Mouse (Mus musculus) forebrain, embryonic 16.5 days (tissue): ENCODE measurements around the gene Cdk2ap2. TPM values are rescaled to one million over a fixed set of nuclear protein-coding genes. Genes with fewer than 3 reads are reported as not detected.
"Not testable (repeated sequence)": the region's sequence is repeated elsewhere in the genome, so short reads cannot be mapped to it uniquely, and the experiment has no call there.

Source experiments
- ATAC-seq: fragments of 200-750 bp; cut with Nextera tagmentation; 2 replicates; pipeline ENCODE4 v1.8.0; 2017; ENCODE audit warnings: mild to moderate bottlenecking, moderate library complexity
- H3K27ac ChIP-seq: fragments of 300-500 bp; sonication (generic); 2 replicates; pipeline ENCODE4 v1.5.1; 2014; ENCODE audit warnings: low read length, control low read depth
- H3K27me3 ChIP-seq: fragments of 300-500 bp; sonication (generic); replicated peaks from 2 replicates; pipeline ENCODE4 v1.6.1; 2014; ENCODE audit warnings: low read length; ENCODE audit not compliant: control insufficient read depth, insufficient read depth
- H3K36me3 ChIP-seq: fragments of 300-500 bp; sonication (generic); 2 replicates; pipeline ENCODE4 v1.6.1; 2014; ENCODE audit not compliant: control insufficient read depth, insufficient read depth
- H3K4me1 ChIP-seq: fragments of 300-500 bp; sonication (generic); replicated peaks from 2 replicates; pipeline ENCODE4 v1.6.1; 2014; ENCODE audit warnings: low read length; ENCODE audit not compliant: control insufficient read depth, insufficient read depth
- H3K4me2 ChIP-seq: fragments of 300-500 bp; sonication (generic); 2 replicates; pipeline ENCODE4 v1.6.1; 2014; ENCODE audit warnings: mild to moderate bottlenecking, low read length, control low read depth
- H3K4me3 ChIP-seq: fragments of 300-500 bp; sonication (generic); replicated peaks from 2 replicates; pipeline ENCODE4 v1.5.1; 2014; ENCODE audit warnings: mild to moderate bottlenecking, low read length, control low read depth
- H3K9ac ChIP-seq: fragments of 300-500 bp; sonication (generic); replicated peaks from 2 replicates; pipeline ENCODE4 v1.6.1; 2014; ENCODE audit warnings: low read depth, low read length, control low read depth
- H3K9me3 ChIP-seq: fragments of 300-500 bp; sonication (generic); 2 replicates; pipeline ENCODE4 v1.6.1; 2016; ENCODE audit warnings: low read length; ENCODE audit not compliant: control insufficient read depth
- WGBS: fragments of 180-500 bp; shearing (Covaris S2); extraction: QIAGEN DNeasy Blood & Tissue Kit; methylation state at CpG from one replicate; pipeline ENCODE4 v1.1.7; 2014; 5-methylcytosine and 5-hydroxymethylcytosine counted together
- polyA plus RNA-seq: library from polyadenylated mRNA; unstranded; fragments of >200 nt; fragmentation: Nextera tagmentation; extraction: Ambion mirVana; gene quantifications from 2 replicates; pipeline ENCODE4 v1.2.1, GENCODE M21; 2015

The Cdk2ap2 gene
- polyA plus RNA-seq, 1 experiment from 2014 or later: 80.3 TPM

DNA sequence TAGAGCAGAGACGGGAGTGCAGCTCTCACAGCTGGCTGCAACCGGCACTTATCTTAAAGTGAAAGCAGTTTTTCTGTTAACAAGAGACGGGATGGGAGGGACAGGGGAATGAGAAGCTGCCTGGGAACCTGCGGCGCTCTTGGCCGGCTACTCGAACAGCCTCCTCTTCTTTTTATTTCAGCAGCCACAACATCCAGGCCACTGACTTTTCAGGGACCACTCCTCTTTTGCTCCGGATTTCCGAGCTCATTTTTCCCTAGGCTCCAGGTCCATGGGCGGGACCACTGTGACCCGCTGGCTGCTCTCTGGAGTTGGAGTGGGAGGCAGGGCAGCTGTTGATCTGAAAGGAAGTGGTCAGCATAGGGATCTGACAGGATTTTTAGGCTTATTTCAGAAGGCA is 32.5 kb upstream of the Cdk2ap2 start:
- H3K27me3 ChIP-seq: not testable (repeated sequence)
- 47% methylated on average over 4 of the region's 11 CpGs for WGBS

DNA sequence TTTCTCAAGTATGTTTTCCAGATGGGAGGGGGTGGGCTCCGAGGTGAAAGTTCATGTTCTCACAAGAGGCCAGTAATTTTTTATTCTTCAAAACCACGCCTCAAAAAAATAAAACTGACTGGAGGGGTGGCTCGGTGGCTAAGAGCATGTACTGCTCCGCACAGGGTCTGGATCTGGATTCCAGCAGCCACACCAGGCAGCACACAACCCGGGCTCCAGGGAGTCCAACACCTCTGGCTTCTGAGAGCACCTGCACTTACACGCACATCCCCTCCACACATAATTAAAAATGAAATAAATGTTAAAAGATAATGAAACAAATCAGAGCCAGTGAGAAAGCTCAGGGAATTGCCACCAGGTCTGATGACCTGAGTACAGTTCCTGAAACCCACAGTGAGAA is 30.7 kb upstream of the Cdk2ap2 start:
- H3K9me3 ChIP-seq: no peaks in the 10 kb centered on the region

More for the DNA sequence above, 32.5 kb upstream of the Cdk2ap2 start:
- H3K4me2 ChIP-seq, H3K36me3 ChIP-seq, H3K9ac ChIP-seq, H3K4me1 ChIP-seq, H3K9me3 ChIP-seq, H3K4me3 ChIP-seq, ATAC-seq, H3K27ac ChIP-seq: not testable (repeated sequence)

DNA sequence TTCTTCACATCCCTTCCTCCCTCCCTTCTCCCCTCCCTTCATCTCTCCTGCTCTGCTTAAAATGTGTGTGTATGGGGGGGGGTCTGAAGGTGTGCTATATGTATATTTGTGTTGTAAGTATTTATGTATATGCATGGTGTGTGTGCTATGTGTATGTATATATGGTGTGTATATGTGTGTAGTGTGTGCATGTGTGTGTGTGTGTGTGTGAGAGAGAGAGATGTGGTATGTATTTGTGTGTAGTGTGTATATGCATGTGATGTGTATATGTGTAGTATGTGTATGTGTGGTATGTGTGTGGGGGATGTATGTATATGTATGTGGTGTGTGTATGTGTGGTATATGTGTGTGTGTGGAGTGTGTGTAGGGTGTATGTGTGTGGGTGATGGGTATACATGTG is 30.1 kb upstream of the Cdk2ap2 start:
- H3K9me3 ChIP-seq: no peaks in the 10 kb centered on the region
- H3K36me3 ChIP-seq: no peaks in the 10 kb centered on the region
- H3K4me1 ChIP-seq: no peaks in the 10 kb centered on the region
- H3K27ac ChIP-seq: no peak overlapping the region
- H3K27me3 ChIP-seq: no peaks in the 10 kb centered on the region
- H3K9ac ChIP-seq: no peak overlapping the region
- no peak overlapping the region for H3K4me2 ChIP-seq
- ATAC-seq: no peak
- no peak overlapping the region for H3K4me3 ChIP-seq

More for the DNA sequence above, 30.7 kb upstream of the Cdk2ap2 start:
- 85% methylated on average over 6 of the region's 6 CpGs for WGBS
- Histone ChIP-seq H3K4me3 (no peak overlapping the region), H3K27me3 (no peaks in the 10 kb centered on the region), H3K27ac (no peak overlapping the region), H3K4me2 (no peak overlapping the region), H3K9ac (no peak overlapping the region), H3K36me3 (no peaks in the 10 kb centered on the region), H3K4me1 (no peaks in the 10 kb centered on the region)
- ATAC-seq: no peak

DNA sequence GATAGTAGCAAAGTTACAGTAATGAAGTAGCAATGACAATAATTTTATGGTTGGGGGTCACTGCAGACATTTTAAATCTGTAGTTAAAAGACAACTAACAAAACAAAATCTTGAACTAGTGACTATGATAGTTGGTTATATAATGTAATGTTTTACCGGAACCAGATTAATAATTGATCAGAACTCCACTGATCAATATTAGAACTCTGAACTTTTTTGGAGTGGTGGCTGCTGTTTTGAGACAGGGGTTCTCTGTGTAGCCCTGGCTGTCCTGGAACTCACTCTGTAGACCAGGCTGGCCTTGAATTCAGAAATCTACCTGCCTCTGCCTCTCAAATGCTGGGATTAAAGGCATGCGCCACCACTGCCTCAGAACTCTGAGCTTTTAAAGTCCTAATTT is 28.7 kb upstream of the Cdk2ap2 start:
- ATAC-seq, H3K36me3 ChIP-seq, H3K9me3 ChIP-seq, H3K4me2 ChIP-seq, H3K4me1 ChIP-seq, H3K27me3 ChIP-seq, H3K4me3 ChIP-seq, H3K9ac ChIP-seq, H3K27ac ChIP-seq: not testable (repeated sequence)
- WGBS: 91% methylated on average over 2 of the region's 2 CpGs

DNA sequence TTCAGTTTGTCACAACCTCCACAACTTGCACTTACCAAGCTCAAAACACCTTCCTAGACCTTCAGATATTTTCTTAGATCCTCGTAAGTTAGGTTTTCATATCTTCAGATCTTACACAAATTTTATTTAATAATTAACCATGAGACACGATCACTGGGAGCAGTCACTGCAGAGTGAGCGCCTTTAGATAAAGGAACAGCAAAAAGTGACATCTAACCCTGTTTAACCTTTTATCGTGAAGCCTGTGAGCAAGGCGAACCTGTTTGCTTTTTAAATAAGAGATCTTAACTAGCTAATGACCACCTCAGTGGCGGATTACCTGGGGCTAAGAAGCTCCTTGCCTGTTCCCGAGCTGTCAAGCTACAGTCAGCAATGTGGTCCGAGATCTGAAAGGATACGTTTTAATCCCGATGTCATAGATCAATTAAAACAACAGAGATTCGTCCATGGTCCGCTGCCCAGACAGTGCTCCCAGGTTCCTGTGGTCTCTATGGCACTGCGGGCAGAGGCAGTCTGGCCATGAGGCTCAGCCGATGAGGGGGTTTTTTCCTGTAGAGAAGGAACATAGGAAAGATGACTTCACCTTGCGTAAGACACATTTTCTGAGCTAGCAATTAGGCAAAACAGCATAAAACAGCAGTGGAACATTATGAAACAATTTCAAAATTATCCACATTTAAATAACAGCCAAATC is 28.1 kb upstream of the Cdk2ap2 start:
- Histone ChIP-seq H3K27ac (no peak overlapping the region), H3K4me1 (no peaks in the 10 kb centered on the region), H3K36me3 (no peaks in the 10 kb centered on the region), H3K9ac (no peak overlapping the region), H3K9me3 (no peaks in the 10 kb centered on the region), H3K4me2 (no peak overlapping the region), H3K4me3 (no peak overlapping the region), H3K27me3 (no peaks in the 10 kb centered on the region)
- ATAC-seq: no peak
- WGBS: 59% methylated on average over 15 of the region's 15 CpGs

DNA sequence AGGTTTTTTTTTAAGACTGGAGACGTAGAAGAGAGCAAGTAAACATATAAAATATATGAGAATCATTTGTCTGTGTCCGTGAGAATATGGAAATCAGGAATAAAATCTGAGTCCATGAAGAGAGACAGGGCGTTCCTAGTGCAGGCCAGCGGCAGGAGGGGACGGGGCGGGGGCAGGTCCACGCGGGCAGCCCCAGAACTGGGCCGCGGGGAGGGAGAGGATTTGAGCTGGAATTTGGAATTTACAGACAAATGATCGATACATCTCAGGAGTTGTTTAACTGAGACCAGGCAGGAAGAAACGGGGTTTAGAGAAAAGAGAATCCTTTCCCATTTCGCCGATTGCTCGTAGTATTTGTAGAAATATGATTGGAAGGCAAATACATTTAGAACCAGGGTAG is 26.7 kb upstream of the Cdk2ap2 start:
- 73% methylated on average over 15 of the region's 15 CpGs for WGBS
- Histone ChIP-seq H3K4me2 (no peak overlapping the region), H3K4me1 (no peaks in the 10 kb centered on the region), H3K27ac (no peak overlapping the region), H3K4me3 (no peak overlapping the region), H3K27me3 (no peaks in the 10 kb centered on the region), H3K36me3 (no peaks in the 10 kb centered on the region), H3K9me3 (no peaks in the 10 kb centered on the region), H3K9ac (no peak overlapping the region)
- no peak for ATAC-seq

DNA sequence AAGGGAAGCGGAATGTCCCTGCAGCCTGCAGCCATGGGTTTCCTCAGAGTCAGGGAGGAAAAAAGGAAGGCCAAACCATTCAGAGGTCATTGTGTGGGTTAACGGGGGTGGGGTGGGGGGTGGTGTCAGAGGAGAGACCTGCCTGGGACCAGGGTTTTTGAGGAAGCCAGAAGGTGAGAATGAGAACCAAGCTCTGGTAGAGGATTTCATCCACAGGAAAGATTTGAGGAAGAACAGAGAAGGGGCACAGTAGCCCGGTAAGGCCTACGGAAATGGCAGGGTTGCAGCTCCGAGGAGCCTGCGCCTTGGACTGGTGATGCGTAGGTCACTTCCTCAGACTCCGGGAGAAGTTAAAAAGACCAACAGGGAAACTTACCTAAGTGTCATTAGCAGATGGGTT is 26.2 kb upstream of the Cdk2ap2 start:
- Histone ChIP-seq H3K27me3 (no peaks in the 10 kb centered on the region), H3K4me2 (no peak overlapping the region), H3K4me1 (no peaks in the 10 kb centered on the region), H3K27ac (no peak overlapping the region), H3K4me3 (no peak overlapping the region), H3K9me3 (no peaks in the 10 kb centered on the region), H3K9ac (no peak overlapping the region), H3K36me3 (no peaks in the 10 kb centered on the region)
- ATAC-seq: no peak
- 82% methylated on average over 8 of the region's 8 CpGs for WGBS

DNA sequence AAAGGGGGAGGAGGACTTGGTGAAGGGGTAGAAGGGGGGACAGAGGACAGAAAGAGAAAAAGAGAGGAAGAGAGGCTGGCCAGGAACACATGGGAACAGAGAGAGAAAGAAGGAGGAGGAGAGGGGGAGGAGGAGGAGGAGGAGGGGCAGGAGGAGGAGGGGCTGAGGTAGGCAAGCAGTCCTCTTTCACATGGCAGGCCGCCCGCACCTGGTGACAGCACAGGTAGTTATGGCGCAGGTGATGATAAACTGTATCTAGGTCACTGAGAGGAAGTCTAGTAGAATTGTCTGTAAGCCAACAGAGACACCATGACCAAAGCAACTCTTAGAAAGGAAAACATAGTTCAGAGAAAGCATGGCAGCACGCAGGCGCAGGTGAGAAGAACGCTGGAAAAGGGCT is 25.6 kb upstream of the Cdk2ap2 start:
- no peak overlapping the region for H3K4me3 ChIP-seq
- H3K9me3 ChIP-seq: no peaks in the 10 kb centered on the region
- H3K4me1 ChIP-seq: no peaks in the 10 kb centered on the region
- WGBS: 91% methylated on average over 6 of the region's 6 CpGs
- H3K36me3 ChIP-seq: no peaks in the 10 kb centered on the region
- no peak overlapping the region for H3K4me2 ChIP-seq
- no peak overlapping the region for H3K9ac ChIP-seq
- no peak for ATAC-seq
- no peak overlapping the region for H3K27ac ChIP-seq
- no peaks in the 10 kb centered on the region for H3K27me3 ChIP-seq

DNA sequence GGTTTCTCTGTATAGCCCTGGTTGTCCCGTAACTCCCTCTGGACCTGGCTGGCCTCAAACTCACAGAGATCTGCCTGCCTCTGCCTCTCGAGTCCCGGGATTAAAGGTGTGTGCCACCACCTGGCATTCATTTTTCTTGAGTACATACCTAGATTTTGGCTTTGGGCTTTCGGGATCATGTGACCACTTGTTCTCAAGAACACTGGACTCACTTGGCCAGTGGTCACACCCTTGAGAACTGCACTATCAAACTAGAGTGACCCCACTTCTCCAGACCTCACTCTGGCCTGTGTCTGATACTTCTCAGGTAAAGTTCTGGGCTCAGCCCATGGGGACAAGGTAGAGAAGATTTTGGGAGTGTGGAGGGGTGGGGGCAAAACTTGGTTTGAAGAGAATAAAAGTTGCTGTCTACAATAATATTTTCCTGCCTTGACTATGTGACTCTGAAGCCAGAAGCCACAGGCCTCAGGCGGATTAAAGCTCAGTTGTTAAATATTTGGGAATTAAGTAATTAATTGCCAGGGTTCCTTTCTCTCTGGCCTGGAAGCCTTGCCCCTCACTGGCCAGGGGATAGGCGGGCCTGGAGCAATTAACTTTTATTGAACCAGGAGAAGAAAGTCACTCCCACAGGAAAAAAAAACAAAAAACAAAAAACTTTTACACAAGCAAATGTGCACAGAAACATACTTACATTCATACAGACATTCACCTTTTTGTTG is 24.1 kb upstream of the Cdk2ap2 start:
- Histone ChIP-seq H3K4me2 (no peak overlapping the region), H3K4me1 (no peaks in the 10 kb centered on the region), H3K27ac (no peak overlapping the region), H3K9ac (no peak overlapping the region), H3K27me3 (no peaks in the 10 kb centered on the region), H3K9me3 (no peaks in the 10 kb centered on the region), H3K4me3 (no peak overlapping the region), H3K36me3 (no peaks in the 10 kb centered on the region)
- no peak for ATAC-seq
- WGBS: 70% methylated on average over 6 of the region's 6 CpGs
